Mouse (Mus musculus) hindbrain, postnatal 0 days (tissue): ENCODE measurements around the gene Nipal3. TPM values are rescaled to one million over a fixed set of nuclear protein-coding genes. Genes with fewer than 3 reads are reported as not detected.

Experiments used
- ATAC-seq: fragments of 200-750 bp; cut with Nextera tagmentation; 2 replicates; pipeline ENCODE4 v1.8.0; 2017; ENCODE audit warnings: mild to moderate bottlenecking, moderate TSS enrichment, moderate library complexity
- DNase-seq: peaks from one replicate; pipeline ENCODE4 v3.0.0-alpha.2; 2015; ENCODE audit warnings: low spot score
- H3K27ac ChIP-seq: fragments of 300-500 bp; sonication (generic); 2 replicates; pipeline ENCODE4 v1.5.1; 2014; ENCODE audit warnings: mild to moderate bottlenecking
- H3K27me3 ChIP-seq: fragments of 300-500 bp; sonication (generic); 2 replicates; pipeline ENCODE4 v1.6.1; 2014; ENCODE audit warnings: low read length, mixed read lengths; ENCODE audit not compliant: insufficient read depth
- H3K36me3 ChIP-seq: fragments of 300-500 bp; sonication (generic); 2 replicates; pipeline ENCODE4 v1.6.1; 2014; ENCODE audit warnings: low read length, mixed read lengths; ENCODE audit not compliant: insufficient read depth
- H3K4me1 ChIP-seq: fragments of 300-500 bp; sonication (generic); 2 replicates; pipeline ENCODE4 v1.6.1; 2014; ENCODE audit warnings: antibody characterized with exemption, low read length, mixed read lengths; ENCODE audit not compliant: insufficient read depth
- H3K4me2 ChIP-seq: fragments of 300-500 bp; sonication (generic); 2 replicates; pipeline ENCODE4 v1.6.1; 2014; ENCODE audit warnings: low read depth, mild to moderate bottlenecking, low read length, moderate library complexity, mixed read lengths
- H3K4me3 ChIP-seq: fragments of 300-500 bp; sonication (generic); 2 replicates; pipeline ENCODE4 v1.5.1; 2014; ENCODE audit warnings: low read length
- H3K9ac ChIP-seq: fragments of 300-500 bp; sonication (generic); replicated peaks from 2 replicates; pipeline ENCODE4 v1.6.1; 2014; ENCODE audit warnings: mild to moderate bottlenecking, low read length, moderate library complexity, mixed read lengths
- H3K9me3 ChIP-seq: fragments of 300-500 bp; sonication (generic); 2 replicates; pipeline ENCODE4 v1.6.1; 2016; ENCODE audit warnings: low read length, mixed read lengths
- CTCF ChIP-seq: IDR thresholded peaks from 2 replicates; pipeline ENCODE4 v1.5.1; 2016; ENCODE audit warnings: antibody characterized with exemption, control low read depth, low read depth
- WGBS: fragments of 180-500 bp; shearing (Covaris S2); extraction: QIAGEN DNeasy Blood & Tissue Kit; methylation state at CpG from one replicate; pipeline ENCODE4 v1.1.7; 2014; 5-methylcytosine and 5-hydroxymethylcytosine counted together
- microRNA counts: library from miRNA; unstranded; fragments of <30 nt; microRNA quantifications from one replicate; lab custom pipeline; 2015
- microRNA-seq, 2 experiments: library from miRNA; unstranded; fragments of <30 nt; microRNA quantifications; one replicate each; pipeline ENCODE4; 2016
- polyA plus RNA-seq: library from polyadenylated mRNA; unstranded; fragments of >200 nt; fragmentation: Nextera tagmentation; extraction: Ambion mirVana; gene quantifications from 2 replicates; pipeline ENCODE4 v1.2.1, GENCODE M21; 2015
- total RNA-seq: library from RNA; depleted of rRNA; stranded (reverse); fragments of >200 nt; gene quantifications from 2 replicates; pipeline ENCODE4 v1.2.3, GENCODE M21; 2014; rRNA removed

The Nipal3 gene
- total and polyA plus RNA-seq, 2 experiments from 2014 or later: 8.5 to 97.3 TPM

DNA sequence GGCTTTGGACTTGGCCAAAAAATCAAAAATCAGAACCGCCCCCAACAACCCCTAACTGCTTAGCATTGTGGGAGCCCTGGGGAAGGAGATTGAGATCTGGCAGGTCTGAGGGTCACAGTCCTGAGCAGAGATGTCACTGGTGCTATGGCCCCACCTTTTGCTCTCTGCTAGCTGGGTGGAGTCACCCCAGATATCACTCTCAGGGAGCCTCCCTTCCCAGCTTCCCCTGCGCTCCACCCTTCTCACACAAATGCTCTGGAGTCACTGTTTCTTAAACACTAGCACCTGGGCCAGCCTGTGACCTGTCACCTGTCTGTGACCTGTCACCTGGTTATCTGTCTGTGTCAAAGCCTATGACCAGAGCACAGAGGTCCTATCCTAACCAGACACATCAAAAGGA, 89.9 kb downstream of the Nipal3 start:
- H3K9me3 ChIP-seq: no peaks in the 10 kb centered on the region
- no peak overlapping the region for H3K27ac ChIP-seq
- TF ChIP-seq CTCF: no peak
- WGBS: 95% methylated on average over 2 of the region's 2 CpGs
- ATAC-seq: no peak
- no peak for DNase-seq
- no peak overlapping the region for H3K4me3 ChIP-seq
- H3K27me3 ChIP-seq: no peaks in the 10 kb centered on the region
- no peak overlapping the region for H3K9ac ChIP-seq
- no peak overlapping the region for H3K4me2 ChIP-seq
- no peaks in the 10 kb centered on the region for H3K4me1 ChIP-seq
- H3K36me3 ChIP-seq: no peaks in the 10 kb centered on the region; the same call in 1 of the 2 replicates

DNA sequence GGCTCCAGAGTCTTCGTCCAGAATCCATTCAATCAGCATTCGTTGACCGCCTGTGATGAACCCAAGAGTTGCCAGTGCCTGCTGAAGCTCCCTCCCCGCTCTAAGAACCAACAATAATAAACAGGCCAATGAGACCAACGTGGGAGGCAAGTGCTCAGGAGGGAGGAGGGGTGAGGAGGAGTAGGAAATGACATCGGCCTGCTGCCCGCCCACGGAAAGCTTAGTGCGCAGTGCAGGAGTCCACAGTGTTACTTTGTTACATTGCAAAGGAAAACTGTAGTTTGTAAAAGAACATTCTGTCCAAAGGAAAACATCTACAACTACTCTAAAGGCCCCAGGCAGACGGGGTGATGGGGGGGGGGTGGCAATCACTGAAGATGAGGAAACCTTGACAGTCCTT, 90.8 kb downstream of the Nipal3 start:
- ATAC-seq: no peak
- Histone ChIP-seq H3K27me3 (no peaks in the 10 kb centered on the region), H3K4me1 (no peaks in the 10 kb centered on the region), H3K9ac (no peak overlapping the region), H3K36me3 (no peaks in the 10 kb centered on the region), H3K9me3 (no peaks in the 10 kb centered on the region), H3K4me3 (no peak overlapping the region), H3K27ac (no peak overlapping the region), H3K4me2 (no peak overlapping the region)
- no peak for TF ChIP-seq CTCF
- WGBS: 86% methylated on average over 10 of the region's 10 CpGs
- no peak for DNase-seq

DNA sequence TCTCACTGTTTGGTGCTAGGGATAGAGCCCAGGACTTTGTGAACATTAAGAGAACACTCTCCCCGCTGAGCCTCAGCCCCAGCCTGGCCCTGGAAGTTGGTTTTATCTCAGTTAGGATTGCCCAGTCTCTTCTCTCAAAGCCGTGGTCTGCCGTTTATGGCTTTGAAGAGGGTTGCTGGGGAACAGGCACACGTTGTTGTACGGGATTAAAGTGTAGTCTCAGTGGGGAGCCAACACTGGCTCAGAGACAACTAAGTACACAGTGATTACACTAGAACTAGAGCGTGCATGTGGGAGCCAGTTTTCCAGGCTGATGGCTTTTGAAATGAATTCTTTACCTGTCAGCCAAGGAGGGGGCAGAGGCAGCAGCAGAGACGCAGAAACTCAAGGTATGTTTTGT, 93.0 kb downstream of the Nipal3 start:
- WGBS: 22% methylated on average over 7 of the region's 7 CpGs
- TF ChIP-seq CTCF: no peak
- DNase-seq (no peak), ATAC-seq (no peak)
- no peaks in the 10 kb centered on the region for H3K36me3 ChIP-seq
- no peak overlapping the region for H3K4me2 ChIP-seq
- H3K4me3 ChIP-seq: no peak overlapping the region
- 0 out of 2 replicates have a peak, but pooled peaks cover 2% of the 10 kb centered on the region for H3K4me1 ChIP-seq
- H3K27ac ChIP-seq: no peak overlapping the region
- H3K9me3 ChIP-seq: no peaks in the 10 kb centered on the region
- H3K27me3 ChIP-seq: peaks cover 6% of the 10 kb centered on the region; the same call in 1 of the 2 replicates
- H3K9ac ChIP-seq: no peak overlapping the region

- Histone ChIP-seq H3K27ac (no peak within 1 kb of the TSS), H3K36me3 (no peaks in the 10 kb centered on the region), H3K4me1 (0 out of 2 replicates have a peak, but pooled peaks cover 2% of the 10 kb centered on the region), H3K9ac (no peak within 1 kb of the TSS; the same call in 1 of the 2 replicates), H3K4me2 (peak within 1 kb of the TSS; percentile 56), H3K9me3 (no peaks in the 10 kb centered on the region), H3K4me3 (peak within 1 kb of the TSS; percentile 31), H3K27me3 (peaks cover 9% of the 10 kb centered on the region; the same call in 1 of the 2 replicates)
- DNase-seq (no peak), ATAC-seq (no peak)
- TF ChIP-seq CTCF: no peak
- 2% methylated on average over 29 of the region's 29 CpGs for WGBS
Observed at GRCm38 (mm10) chr4:135397991-135398390, 96.8 kb downstream of the Nipal3 start, which contains the start of gene Ncmap. TSS of gene Ncmap (minus strand) at chr4:135398227.

GRCm38 (mm10) chr4:135397551-135397950, 97.3 kb downstream of the Nipal3 start:
- Histone ChIP-seq H3K4me1 (0 out of 2 replicates have a peak, but pooled peaks cover 2% of the 10 kb centered on the region), H3K4me3 (peak overlapping the region; percentile 31), H3K4me2 (peak overlapping the region; percentile 56), H3K27ac (no peak overlapping the region), H3K27me3 (peaks cover 9% of the 10 kb centered on the region; the same call in 1 of the 2 replicates), H3K9me3 (no peaks in the 10 kb centered on the region), H3K9ac (no peak overlapping the region; the same call in 1 of the 2 replicates), H3K36me3 (no peaks in the 10 kb centered on the region)
- DNase-seq (no peak), ATAC-seq (no peak)
- 8% methylated on average over 16 of the region's 16 CpGs for whole genome bisulfite sequencing
- TF ChIP-seq CTCF: no peak

- ATAC-seq (no peak), DNase-seq (no peak)
- Histone ChIP-seq H3K4me2 (no peak overlapping the region), H3K27ac (no peak overlapping the region), H3K9me3 (no peaks in the 10 kb centered on the region), H3K36me3 (no peaks in the 10 kb centered on the region), H3K27me3 (peaks cover 9% of the 10 kb centered on the region; the same call in 1 of the 2 replicates), H3K4me3 (no peak overlapping the region), H3K4me1 (0 out of 2 replicates have a peak, but pooled peaks cover 2% of the 10 kb centered on the region), H3K9ac (no peak overlapping the region)
- 90% methylated on average over 5 of the region's 5 CpGs for WGBS
- peak; percentile 24 for TF ChIP-seq CTCF
Observed at GRCm38 (mm10) chr4:135396303-135396702, 98.5 kb downstream of the Nipal3 start.

MicroRNAs encoded within 50 kb of the gene (microRNA counts, 519-probe panel; counts per million panel counts)
- microRNA mmu-miR-700 (lab: Ali Mortazavi, UCI): 1,711 counts per million, percentile 21 among the panel's probes with 10 or more counts

Small RNA genes within 50 kb of the gene (microRNA-seq; reads per million reads assigned to microRNA genes)
- gene Gm25317 (0 reads per million in 2 experiments), gene Mir700 (434 to 582 reads per million in 2 experiments)

Other genes with a start within 250 kb of the Nipal3 start
- 64.7 and 70.1 TPM in 2 replicates for gene Clic4, start 222.2 kb downstream of the Nipal3 start, total RNA-seq
- 57.1 and 59.7 TPM in 2 replicates for gene Clic4, start 222.2 kb downstream of the Nipal3 start, polyA plus RNA-seq
- 20.8 and 21.2 TPM in 2 replicates for gene Srrm1, start 141.7 kb downstream of the Nipal3 start, total RNA-seq
- 173 and 174 TPM in 2 replicates for gene Srrm1, start 141.7 kb downstream of the Nipal3 start, polyA plus RNA-seq
- gene Ncmap, start 96.8 kb downstream of the Nipal3 start, total RNA-seq: 0.75 and 6.9 TPM in 2 replicates
- gene Ncmap, start 96.8 kb downstream of the Nipal3 start, polyA plus RNA-seq: 1.5 and 2.1 TPM in 2 replicates
- 81.3 and 82.1 TPM in 2 replicates for gene Rcan3, start 61.2 kb downstream of the Nipal3 start, total RNA-seq
- 56.3 and 58.4 TPM in 2 replicates for gene Rcan3, start 61.2 kb downstream of the Nipal3 start, polyA plus RNA-seq
- gene Stpg1, start 248 bp downstream of the Nipal3 start, total RNA-seq: 0.42 and 0.79 TPM in 2 replicates
- 0.29 and 0.71 TPM in 2 replicates for gene Stpg1, start 248 bp downstream of the Nipal3 start, polyA plus RNA-seq
- gene Grhl3, start 78.6 kb upstream of the Nipal3 start, total RNA-seq: 1.7 and 2.5 TPM in 2 replicates
- 1.7 and 1.8 TPM in 2 replicates for gene Grhl3, start 78.6 kb upstream of the Nipal3 start, polyA plus RNA-seq
- 0.22 and 0.58 TPM in 2 replicates for gene Ifnlr1, start 191.2 kb upstream of the Nipal3 start, total RNA-seq
- gene Ifnlr1, start 191.2 kb upstream of the Nipal3 start, polyA plus RNA-seq: 0.11 and 0.23 TPM in 2 replicates
- 0.84 TPM in 1 of 2 replicates, not detected in the other for gene Il22ra1, start 233.1 kb upstream of the Nipal3 start, total RNA-seq
- gene Il22ra1, start 233.1 kb upstream of the Nipal3 start, polyA plus RNA-seq: not detected in 2 replicates